Mouse (Mus musculus) lung, postnatal 25 days (tissue): ENCODE results near the gene Cyfip2.

Experiments
- DNase-seq: peaks from one replicate; pipeline ENCODE4 v3.0.0; 2022; ENCODE audit warnings: low spot score

The Cyfip2 gene

DNA sequence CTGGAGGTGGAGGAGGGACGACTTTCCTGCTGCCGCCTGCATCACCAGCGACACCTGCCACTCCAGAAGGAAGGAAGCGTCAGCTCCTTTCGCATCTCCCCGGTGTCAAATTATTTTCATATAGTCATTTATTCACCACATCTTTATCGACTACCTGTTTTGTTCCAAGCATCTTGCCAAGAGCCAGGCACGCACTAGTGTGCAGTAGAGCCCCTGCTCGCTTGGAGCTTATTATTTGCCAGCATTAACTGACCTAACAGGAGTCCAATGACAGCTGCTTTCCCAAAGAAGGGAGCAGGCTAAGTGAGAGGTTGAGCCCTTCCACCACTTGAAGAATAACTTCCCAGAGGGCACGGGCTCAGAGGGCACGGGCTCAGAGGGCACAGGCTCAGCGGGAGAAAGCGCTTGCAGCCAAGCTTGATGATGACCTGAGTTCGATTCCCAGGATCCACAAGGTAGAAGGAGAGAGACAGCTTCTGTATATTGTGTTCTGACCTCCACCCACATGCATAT, at the start of gene Cyfip2:
Cyfip2 (minus strand) TSS at position 337 of the 513 bp plus-strand sequence.
- no peak for DNase-seq

DNA sequence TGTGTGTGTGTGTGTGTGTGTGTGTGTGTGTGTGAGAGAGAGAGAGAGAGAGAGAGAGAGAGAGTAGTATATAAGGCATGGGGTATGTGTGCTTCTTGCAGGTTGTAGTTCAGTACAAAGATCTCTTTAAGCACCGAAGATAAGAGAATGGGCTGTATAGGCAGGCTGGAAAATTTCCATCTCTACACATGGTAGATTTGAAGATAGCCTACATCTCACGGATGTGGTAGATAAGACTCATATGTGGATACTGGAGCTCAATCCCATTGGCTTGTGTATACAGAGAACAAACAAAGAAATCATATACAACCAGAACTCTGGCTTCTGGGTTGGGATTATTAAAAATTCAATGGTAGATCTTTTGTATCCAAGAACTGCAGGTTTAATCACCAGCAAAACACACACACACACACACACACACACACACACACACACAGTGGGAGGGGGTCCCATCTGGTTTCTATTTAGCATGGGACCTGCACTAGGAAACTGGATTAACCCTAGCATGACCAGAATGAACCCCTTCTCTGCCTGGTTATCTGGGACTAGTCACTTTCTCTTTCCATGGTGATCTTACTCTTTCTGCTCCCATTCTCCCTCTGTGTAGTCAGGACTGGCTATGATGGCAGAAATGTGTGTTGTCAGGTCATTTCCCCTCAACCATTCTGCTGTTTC, 48.5 kb upstream of the Cyfip2 start:
- DNase-seq, result no peak

DNA sequence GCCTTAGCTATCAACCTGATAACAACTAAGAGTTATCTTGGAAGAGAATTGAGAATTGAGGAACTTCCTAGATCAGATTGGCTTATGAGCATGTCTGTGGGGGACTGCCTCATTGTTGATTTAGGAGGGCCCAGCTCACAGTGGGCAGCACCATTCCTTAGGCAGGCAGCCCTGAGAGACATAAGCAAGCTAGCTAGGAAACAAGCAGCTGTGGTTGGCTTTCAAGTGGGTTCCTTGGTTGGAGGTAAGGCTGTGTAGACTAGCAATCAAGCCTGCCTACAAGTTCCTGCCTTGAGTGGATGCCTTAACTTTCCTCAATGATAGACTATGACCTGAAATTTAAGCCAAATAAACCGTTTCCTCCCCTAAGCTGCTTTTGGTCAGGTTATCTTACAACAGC, 45.7 kb upstream of the Cyfip2 start:
- DNase-seq, result no peak

DNA sequence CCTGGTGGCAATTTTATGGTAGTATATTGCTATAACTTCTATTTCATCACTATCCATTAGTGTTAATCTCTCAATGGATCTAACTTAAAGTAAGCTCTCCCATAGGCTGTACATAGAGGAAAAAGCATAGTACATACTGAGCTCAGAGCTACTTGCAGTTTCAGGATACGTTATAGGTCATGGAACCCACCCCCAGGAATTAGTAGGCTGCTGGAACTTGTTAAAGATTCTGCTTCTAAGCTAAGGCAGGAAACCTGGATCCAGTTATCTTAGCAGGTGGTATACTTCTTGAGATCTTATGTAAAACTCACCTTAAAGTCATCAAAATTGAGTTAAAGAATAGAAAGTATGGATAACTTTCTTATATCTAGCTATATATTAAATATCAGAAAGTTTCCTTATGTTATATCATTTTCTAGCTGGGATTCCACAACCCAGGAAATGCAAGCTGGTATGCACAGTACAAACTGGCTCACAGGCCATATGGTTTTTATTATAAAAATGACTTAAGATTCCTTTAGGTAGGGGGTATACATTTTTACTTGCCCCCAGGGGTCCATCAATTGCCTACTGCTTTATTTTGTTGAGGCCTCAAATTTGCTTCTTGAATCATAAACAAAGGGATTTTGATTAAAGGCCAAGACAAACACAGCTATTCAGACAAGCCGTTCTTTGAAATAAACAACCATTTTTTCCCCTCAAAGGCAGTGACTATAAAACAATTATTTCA, 37.2 kb upstream of the Cyfip2 start:
- no peak for DNase-seq

DNA sequence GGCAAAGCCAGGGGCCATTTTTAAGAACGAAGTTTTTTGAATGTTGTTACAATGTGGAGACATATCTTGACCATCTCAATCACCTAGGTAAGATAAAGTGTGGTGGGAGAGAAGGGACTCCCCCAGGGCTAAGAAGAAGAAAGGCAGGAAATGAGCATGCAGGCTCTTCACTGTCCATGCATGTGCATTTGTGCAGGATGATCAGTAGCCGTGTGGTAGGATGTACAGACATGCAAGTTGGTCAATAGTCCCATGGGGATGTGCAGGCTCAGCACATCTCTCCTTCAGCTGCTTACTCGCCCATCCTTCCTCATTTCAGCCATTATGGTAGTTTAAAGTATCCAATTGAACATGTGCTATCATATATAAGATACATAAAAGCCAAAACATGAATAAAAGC, 35.8 kb upstream of the Cyfip2 start:
- DNase-seq, result no peak

DNA sequence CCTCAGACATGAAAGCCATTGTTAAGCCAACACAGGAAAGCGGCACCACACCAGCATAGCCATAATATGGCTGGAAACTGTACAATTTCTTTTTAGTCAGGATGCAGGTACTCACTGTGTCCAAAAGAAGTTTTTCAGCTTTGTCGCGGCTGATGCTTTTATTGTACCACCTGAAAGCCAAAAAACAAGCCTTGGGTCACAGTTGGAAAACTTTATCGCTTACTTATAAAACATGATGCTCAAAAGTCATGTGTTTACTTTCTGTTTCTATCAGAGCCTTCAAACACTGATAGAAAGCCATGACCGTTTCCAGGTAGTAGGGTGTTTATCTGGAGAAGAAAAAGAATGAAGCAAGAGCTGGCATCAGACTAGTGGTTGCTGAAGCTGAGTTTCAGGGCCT, 35.1 kb upstream of the Cyfip2 start:
- no peak for DNase-seq

DNA sequence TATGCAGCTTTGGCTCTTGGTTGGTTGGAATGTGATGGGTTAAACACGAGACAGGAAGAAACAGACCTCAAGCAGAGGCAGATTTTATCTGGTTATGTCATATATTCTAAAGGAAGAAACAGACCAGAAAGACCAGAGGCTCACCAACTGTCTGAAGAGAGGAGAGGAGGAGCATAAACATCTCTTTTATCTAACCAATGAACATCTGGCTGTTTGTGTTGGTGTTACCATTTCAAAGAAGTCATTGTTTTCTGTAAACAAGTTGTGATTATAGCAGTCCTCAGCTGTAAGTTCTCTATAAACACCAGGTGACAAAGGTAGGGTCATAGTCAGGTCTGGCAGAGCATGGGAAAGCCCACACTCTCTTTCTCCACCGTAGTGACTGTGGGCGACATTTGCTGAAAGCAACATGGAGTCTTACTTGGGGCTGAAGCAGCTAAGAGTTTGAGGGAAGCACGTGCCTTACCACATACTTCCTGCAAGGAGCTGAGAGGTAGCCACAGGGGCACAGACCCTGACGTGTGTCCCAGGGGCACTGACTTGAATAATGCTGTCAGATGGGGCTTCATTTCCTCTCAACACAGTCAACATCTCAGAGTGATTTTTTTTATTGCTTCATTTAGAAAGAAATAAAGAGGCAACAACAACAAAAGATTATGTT, 31.4 kb upstream of the Cyfip2 start:
- DNase-seq, result peak; percentile 31

DNA sequence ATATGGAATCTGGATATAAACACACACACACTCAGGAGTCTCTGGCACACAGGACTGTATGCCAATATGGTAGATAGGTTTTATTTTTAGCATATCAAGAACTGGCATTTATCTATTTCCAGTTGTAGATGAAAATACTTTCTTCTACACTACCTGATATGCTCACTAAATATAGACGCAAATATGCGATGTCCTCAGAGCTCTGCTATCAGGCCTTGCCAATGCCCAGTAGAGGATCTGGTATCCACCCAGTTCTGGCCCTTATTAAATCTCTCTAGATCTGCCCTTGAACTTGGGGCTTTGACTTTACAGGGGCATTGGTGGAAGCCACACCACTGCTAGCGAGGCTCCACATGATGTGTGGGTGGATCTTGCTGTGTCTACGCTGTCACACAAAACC, 29.3 kb upstream of the Cyfip2 start:
- no peak for DNase-seq

DNA sequence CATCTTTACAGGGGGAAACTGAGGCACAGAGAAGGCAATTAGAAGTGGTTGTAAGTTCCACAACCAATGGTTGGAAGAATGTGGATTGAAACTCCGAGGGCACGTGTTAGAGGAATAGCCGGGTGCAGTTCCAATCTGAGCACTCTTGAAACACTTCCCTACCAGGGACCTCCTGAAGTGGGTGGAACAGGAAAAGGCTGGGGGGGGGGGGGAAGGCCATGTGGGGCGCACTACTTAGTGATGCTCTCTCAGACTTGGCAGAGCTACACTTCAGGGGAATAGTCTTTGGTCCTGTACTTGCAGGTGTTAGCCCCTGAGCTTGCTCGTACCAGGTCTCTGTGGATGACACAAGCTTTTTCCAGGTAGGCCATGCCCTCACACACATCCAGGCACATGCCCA, 23.4 kb upstream of the Cyfip2 start:
- no peak for DNase-seq

DNA sequence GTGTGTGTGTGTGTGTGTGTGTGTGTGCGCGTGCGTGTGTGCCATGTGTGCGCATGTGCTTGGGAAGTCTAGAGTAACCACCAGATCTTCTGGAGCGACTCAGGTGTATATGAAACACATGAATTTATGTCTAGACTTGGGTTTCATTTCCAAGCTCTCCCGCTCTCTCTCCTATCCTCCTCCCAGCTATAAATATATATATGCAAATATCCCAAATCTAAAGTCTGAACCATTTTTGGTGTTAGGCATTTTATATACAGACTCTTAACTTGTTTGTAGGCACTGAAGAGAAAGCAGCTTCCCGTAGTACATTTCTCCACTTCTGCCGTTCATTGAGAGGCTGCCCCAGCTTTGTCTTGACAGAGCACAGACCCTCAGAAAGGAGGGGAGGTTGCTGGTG, 19.6 kb upstream of the Cyfip2 start:
- DNase-seq, result no peak

DNA sequence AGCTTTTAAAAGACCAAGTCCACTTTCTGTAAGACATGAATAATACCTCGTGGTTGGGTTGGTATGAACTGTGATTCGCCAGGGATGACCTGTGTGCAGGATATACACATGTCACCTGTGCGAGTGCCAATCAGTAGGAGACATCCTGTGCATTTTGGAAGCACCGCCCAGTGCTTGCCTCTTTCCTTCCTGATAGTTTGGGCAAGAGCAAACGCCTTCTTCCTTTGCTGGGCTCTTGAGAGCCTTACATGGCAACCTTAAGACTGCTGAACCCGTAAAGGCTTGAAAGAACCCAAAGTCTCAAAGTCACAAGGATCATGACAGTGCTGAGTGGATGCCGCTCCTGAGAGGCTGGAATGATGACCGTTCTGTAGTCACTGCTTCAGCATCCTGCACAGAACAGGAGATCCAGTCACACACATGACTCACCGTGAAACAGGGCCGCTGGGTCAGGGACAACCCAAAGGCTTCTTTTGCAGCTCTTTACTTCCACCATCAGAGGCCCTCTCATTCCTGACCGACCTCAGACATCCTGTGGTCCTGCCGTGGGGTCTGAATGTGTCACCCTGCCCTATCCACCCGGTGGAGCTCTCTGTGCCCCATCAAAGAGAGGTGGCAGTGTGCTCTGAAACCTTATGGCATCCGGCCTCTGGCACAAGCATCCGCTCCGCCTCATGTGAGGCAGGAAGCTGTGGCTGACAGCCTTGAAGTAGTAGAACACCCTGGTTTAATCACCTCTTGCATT, 13.8 kb upstream of the Cyfip2 start:
- no peak for DNase-seq

DNA sequence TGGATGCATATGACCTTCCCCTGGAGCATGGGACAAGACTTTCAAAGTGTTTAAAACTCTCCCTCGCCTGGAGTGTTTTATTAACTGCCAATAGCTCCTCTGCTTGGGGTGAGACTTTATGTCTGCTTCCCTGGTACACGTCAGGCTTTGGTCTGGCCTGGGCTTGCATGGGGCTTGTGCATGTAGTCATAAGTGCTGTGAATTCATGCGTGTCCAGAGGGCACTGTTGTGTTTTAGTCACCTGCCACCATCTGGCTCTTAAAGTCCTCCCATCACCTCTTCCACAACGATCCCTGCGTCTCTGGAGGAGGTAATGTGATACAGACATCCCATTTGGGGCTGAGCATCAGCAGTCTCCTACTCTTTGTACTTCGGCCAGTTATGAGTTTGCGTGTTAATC, 8.9 kb upstream of the Cyfip2 start:
- no peak for DNase-seq

DNA sequence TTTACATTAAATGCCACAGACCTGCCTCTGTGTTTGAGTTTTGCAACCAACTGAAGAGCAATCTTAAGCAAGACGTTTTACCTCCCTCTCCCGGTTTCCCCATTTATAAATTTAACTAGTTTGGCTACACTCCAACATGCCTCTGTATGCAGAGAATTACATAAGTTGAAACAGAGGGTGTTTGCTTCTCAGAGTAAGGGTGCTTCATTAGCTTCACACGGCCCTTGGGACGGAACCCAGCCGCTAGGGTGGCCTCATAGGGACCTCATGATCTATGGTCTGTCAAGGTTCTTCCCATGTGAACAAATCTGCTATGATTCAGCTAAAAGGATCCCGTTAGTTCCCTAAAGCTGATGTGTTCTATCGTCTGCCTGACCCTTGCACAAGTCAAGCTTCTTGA, 1.9 kb upstream of the Cyfip2 start:
- peak; percentile 34 for DNase-seq

DNA sequence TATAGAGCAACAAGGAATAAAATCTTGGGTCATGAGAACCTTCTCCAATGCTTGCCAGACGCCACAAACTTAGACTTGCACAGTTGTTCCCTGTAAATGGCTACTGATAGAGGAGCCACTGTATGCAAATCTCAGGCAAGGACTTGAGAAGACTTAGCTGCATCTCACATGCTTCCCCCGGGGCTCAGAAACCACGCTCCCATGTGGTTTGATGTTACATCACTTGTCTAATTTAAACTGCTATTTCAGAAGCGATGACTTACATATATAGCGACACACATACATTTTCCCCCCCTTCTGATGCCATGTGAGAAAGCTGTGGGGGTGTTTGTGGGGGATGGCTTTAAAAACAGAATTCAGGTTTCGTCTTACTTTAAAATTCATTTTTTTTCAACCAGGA, 1.2 kb upstream of the Cyfip2 start:
- DNase-seq, result no peak

DNA sequence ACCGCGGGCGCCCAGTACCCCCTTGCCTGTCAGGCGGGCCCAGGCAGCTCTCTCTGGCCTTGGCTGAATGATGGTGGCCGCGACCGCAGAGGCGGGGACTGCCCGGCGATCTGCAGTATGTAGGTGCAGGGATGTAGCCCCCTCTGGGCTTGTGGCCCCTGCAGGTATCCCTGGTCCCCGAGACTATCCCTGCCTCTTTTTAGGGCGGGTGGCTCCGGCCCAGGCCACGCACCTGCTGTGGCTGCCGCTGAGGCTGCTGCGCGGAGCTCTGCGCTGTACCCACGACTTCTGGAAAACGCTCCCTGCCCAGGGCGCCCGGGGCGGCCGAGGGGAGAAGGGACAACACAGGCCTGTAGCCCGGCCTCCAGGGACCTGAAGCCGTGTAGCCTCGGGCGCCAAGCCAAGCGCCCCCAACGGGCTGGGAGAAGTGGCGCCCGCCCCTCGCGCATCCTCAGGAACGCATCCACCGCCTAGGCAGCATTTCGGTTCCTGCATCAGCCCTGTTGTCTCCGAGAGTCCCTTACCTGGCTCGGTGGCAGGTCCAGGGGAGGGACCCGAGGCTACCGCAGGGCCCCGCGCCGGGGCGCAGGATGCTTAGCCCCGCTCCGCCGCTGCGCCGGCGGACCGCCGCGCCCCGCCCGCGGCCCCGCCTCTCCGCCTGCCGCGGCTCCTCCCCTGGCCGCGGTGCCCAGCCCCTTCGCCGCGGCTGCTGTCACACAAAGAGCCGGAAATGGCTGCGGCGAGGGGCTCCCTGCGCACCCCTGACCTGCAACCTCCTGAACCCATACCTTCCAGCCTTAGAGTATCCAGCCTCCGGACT, 746 bp downstream of the Cyfip2 start:
- DNase-seq, result peak; percentile 35

DNA sequence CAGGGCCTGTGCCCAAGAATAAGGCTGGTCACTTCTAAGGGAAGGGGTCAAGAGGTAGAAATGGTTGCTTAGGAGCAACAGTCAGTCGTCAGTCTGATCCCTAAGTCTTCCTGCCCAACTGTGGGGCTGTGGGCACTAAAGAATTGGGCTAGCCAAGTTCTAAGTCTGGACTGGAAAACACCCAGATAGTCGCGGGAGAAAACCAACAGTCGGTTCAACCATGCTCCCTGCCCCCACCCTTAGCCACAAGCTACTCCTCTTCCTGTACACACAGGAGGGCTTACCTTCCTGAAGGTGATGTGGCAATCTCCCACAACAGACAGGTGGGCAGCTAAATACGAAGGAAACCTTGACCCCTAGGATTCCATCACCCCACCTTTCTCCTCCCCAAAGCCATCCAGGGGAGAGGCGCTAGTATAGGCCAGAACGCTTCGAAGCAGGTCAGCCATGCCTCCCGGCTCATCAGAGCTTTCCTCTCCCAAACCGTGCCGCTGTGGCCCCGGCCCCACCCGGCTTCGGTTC, 1.4 kb downstream of the Cyfip2 start:
- DNase-seq, result peak; percentile 45

DNA sequence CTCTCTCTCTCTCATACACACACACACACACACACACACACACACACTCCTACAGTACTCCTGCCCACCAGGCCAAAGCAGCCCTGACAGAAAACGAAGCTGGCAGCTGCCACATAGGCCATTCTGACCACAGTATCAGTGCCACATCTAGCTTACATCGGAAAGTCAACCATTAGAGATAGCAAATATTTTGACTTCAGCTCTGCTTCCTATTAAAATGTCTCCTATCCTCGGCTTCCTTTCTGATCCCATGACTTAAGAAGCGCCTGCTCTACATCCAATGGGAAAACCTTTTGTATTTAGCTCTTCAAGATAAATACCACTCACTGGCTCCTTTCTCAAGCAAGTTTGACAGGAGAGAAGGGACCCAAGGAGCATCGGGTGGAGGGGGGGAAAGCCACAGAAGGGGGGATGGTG, 2.0 kb downstream of the Cyfip2 start:
- no peak for DNase-seq

DNA sequence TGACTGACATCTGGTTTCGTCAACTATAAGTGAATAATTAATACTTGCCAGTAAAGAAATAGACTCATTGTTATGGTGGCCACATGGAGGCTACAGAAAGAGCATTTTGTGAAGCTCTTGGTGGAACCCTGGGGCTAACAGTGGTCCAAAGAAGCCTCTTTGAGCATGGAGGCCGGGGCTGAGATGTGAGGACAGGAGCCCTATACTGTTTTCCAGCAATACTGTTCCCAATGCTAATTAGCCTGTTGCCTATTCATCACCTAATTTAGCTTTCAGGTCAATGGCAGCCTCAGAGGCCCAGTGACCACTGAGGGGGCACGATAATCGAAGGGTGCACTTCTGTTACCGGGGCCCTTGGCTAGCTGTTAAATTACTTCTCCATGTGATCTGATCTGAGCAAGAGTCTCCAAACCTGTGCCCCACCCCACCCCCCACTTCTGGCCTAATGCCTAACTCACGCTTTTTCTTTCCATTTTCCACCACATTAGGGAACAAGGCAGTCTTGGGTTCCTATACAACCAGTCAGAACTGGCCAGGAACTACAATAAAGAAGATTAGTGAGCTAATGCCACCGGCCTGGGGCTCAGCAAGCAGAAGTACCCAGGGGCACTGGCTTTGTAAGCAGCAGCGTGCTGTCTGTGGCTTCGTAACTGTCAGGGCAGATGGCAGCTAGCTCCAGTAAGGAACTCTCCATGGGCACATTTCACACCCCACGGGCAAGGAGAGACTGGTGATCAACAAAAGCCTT, 2.7 kb downstream of the Cyfip2 start:
- no peak for DNase-seq

DNA sequence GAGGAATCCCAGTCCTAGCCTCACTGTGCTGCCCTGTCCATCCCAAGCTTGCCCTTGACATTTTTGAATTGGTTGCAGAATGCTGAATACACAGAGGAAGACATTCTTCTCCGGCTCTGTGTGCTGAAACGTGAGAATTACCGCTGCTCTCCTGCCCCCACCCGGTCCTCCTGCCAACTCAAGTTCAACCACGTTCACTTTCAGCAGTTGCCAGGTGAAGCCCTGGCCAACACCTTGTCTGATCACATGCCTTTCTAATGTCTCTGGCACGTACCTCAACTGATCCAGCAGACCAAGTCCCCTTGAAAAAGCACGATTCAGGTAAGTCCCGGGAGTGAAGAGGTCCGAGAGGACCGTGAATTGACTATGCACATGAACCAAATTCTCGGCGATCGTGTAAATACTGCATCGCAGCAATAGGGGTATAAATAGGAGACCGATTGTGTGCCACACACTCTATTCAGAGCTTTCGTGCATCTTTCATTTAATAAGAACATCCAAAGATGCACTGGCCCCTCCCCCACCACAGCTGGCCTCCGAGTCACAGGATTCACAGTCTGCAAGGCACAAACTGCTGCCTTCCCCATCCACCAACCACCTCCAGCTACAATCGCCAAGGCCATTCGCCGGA, 3.4 kb downstream of the Cyfip2 start:
- DNase-seq, result peak; percentile 37
